Comparison of ENCODE assay signal across 20 mouse cellular contexts in the genomic region with DNA sequence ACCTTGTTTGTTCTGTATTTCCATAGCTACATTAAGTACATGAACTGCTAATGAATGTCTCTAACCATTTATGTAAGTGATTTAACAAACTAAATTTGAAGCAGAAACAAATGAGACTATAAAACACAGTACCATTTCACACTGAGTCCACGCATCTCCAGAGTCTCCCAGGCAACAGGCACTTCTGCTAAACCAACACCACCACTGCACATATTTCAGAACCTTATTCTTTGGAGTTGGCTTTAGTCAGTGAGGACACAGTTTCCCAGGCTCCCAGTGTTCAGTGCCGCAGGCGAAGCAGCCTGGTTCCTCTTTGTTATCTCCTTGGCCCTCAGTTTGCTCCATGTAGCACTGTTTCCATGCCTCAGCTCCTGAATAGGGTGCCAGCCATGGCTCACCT. TPM values are rescaled to one million over a fixed set of nuclear protein-coding genes. Genes with fewer than 3 reads are reported as not detected.
DNase-seq lines count a peak whose midpoint lies in the region; ATAC-seq lines count a peak whose summit lies in the region.
"Had no signal": no experiment of that assay in that cellular context is flagged by ENCODE, and none has a peak within 500 bp of the region (broad histone marks: within the 10 kb centered on the region; RNA-seq: fewer than 3 reads in every experiment).

No protein-coding gene starts in this region.

- H3K9ac ChIP-seq in midbrain, embryonic 13.5 days (replicated peaks) = no peak overlapping the region
- H3K9ac ChIP-seq: embryonic facial prominence, embryonic 12.5 days; forebrain, postnatal 0 days had no signal

- WGBS in midbrain, embryonic 13.5 days = 94% methylated on average over 3 of the region's 3 CpGs
- WGBS in midbrain, embryonic 10.5 days = 96% methylated on average over 3 of the region's 3 CpGs

- intact Hi-C loops in left cerebral cortex, postnatal 25 days (cut with DNase I) = no loop called here

- no peak overlapping the region for H3K27ac ChIP-seq in midbrain, embryonic 13.5 days
- no peak overlapping the region for H3K27ac ChIP-seq in midbrain, embryonic 10.5 days (replicated peaks)
- H3K27ac ChIP-seq: embryonic facial prominence, embryonic 12.5 days; heart, embryonic 10.5 days had no signal

- no peaks in the 10 kb centered on the region for H3K27me3 ChIP-seq in midbrain, embryonic 13.5 days
- H3K27me3 ChIP-seq in midbrain, embryonic 10.5 days (ENCODE audit: low read depth, poor library complexity, severe bottlenecking) = no peaks in the 10 kb centered on the region
- H3K27me3 ChIP-seq: embryonic facial prominence, embryonic 12.5 days had no signal

- ATAC-seq in frontal cortex, adult (ENCODE audit: low TSS enrichment) = peak; percentile 94
- ATAC-seq in midbrain, embryonic 13.5 days = 0 out of 2 replicates have a peak, but pooled peaks have one; percentile 24
- ATAC-seq: activated CD4-positive, CD25-positive, alpha-beta regulatory T cell, adult 4 months; forebrain, postnatal 0 days; lung, postnatal 0 days had no signal

- H3K4me1 ChIP-seq in midbrain, embryonic 13.5 days (replicated peaks) = no peaks in the 10 kb centered on the region
- no peaks in the 10 kb centered on the region for H3K4me1 ChIP-seq in midbrain, embryonic 10.5 days
- H3K4me1 ChIP-seq: embryonic facial prominence, embryonic 12.5 days; heart, embryonic 10.5 days had no signal

- no peak overlapping the region for H3K4me3 ChIP-seq in midbrain, embryonic 13.5 days (replicated peaks)
- H3K4me3 ChIP-seq in midbrain, embryonic 10.5 days = no peak overlapping the region
- H3K4me3 ChIP-seq: embryonic facial prominence, embryonic 12.5 days; heart, embryonic 10.5 days had no signal

- H3K4me2 ChIP-seq in midbrain, embryonic 13.5 days (replicated peaks) = no peak overlapping the region
- H3K4me2 ChIP-seq: embryonic facial prominence, embryonic 12.5 days; midbrain, embryonic 11.5 days had no signal

- H3K36me3 ChIP-seq in midbrain, embryonic 13.5 days = peaks cover 70% of the 10 kb centered on the region
- peaks cover 91% of the 10 kb centered on the region for H3K36me3 ChIP-seq in midbrain, embryonic 10.5 days

- no peak for DNase-seq in frontal cortex, postnatal 14 days (ENCODE audit: low spot score in 2 of 2)
- DNase-seq in layer of hippocampus, adult 11-12 months (ENCODE audit: low spot score) = peak; percentile 16
- DNase-seq in layer of hippocampus, postnatal 25 days (ENCODE audit: extremely low spot score in 1 of 2, low spot score in 1 of 2) = no peak
- DNase-seq in midbrain, embryonic 10.5 days (ENCODE audit: low spot score) = no peak
- peak; percentile 50 to 69 for DNase-seq in left cerebral cortex, postnatal 25 days (ENCODE audit: low spot score in 2 of 2)
- no peak for DNase-seq in natural killer cell, adult 2 months (ENCODE audit: low spot score in 2 of 2)
- DNase-seq: adrenal gland, adult 8-10 months; cerebellum, adult 18-20 months; cerebellum, postnatal 14 days; forebrain, postnatal 0 days; kidney, adult 8-10 months; kidney, postnatal 10 days; thymus, postnatal 14 days had no signal

- no peaks in the 10 kb centered on the region for H3K9me3 ChIP-seq in midbrain, embryonic 13.5 days
- H3K9me3 ChIP-seq in midbrain, embryonic 10.5 days (replicated peaks) = no peaks in the 10 kb centered on the region
- H3K9me3 ChIP-seq: embryonic facial prominence, embryonic 12.5 days; heart, embryonic 10.5 days had no signal

RNA-seq across cellular contexts. Expression of a gene that starts 41.7 kb away (rescaled TPM):
- 10 to 100 TPM; 48.7 to 54.6 TPM for total RNA-seq in layer of hippocampus, postnatal 25 days (2021)
- 7.4 and 8.0 TPM in 2 replicates for polyA plus RNA-seq in midbrain, embryonic 13.5 days (2015; fragmentation: Nextera tagmentation; extraction: Ambion mirVana)
- polyA plus RNA-seq in midbrain, embryonic 10.5 days (2016; fragmentation: Nextera tagmentation; extraction: Ambion mirVana) = 5.4 and 6.4 TPM in 2 replicates
- 10 to 100 TPM; 65.3 to 66.0 TPM for total RNA-seq in left cerebral cortex, postnatal 25 days (2021)

Comparison
In these comparisons a context has a peak if more than half of its experiments do, and no peak if none do; other contexts are left out.
1. DNase-seq: peak in layer of hippocampus, adult 11-12 months (single experiment) and left cerebral cortex, postnatal 25 days (2 of 2); none in frontal cortex, postnatal 14 days (0 of 2), layer of hippocampus, postnatal 25 days (0 of 2), midbrain, embryonic 10.5 days (single experiment) and natural killer cell, adult 2 months (0 of 2).